Mouse (Mus musculus): ENCODE data around the gene Galnt6. TPM values are rescaled to one million over a fixed set of nuclear protein-coding genes. Genes with fewer than 3 reads are reported as not detected.

Gene Galnt6
- total RNA-seq, 2 experiments from 2014 or later: 15.1 to 17.7 TPM

DNA sequence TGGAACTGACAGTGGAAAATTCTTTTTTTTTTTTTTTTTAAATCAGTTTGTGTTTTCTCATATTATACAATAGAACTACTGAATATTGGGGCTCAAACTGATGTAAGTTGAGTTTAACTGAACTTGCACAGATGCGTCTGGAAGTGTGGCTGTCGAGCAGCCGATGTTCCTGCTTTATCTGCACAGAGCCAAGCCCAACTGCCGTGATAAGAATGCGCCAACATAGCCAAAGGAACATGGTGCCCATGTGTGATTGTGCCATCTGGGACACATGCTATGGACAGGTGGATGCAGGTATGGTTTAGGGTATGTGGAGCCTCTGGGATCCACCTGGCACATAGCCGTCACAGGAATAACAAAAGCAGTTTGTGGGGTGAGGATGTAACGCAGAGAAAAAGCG, 43.3 kb downstream of the Galnt6 start:
- DNase-seq (ENCODE audit: low spot score in 2 of 2): no peak

DNA sequence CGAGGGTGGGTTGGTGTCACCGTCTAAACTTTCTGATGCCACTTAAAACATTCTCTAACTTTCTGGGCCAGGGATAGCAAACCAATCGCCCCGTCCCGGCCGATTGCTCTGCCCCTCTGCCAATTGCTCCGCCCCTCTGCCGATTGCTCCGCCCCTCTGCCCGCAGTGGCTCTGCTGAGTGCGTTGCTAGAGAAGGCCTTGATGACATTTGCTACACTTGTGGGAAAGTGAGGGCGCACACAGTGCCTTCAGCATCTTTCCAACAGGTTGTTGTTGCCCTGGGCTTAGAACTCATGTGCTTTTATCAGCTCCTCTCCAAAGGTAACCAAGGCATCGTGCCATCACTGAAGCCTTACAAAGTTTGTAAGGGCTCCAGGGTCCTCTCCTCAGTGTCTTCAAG, 43.9 kb downstream of the Galnt6 start:
- no peak for DNase-seq (ENCODE audit: low spot score in 2 of 2)

DNA sequence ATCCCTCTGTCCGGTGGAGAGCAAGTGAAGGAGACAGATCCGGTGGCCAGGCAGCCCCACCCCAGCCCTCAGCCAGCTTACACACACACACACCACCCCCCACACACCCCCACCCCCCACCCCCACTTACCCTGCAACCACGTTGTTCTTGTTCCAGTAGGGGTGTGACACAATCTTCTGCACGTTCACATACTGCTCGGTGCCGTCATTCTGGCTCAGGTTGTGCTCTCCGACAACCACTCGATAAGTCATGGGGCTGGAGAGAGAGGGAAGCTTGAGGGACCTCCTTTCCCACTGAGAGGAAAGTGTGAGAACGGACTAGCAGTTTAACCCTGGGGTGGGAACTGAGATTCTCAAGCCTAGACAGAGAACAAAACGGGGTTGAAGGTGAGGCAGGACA, 44.7 kb downstream of the Galnt6 start:
- DNase-seq (ENCODE audit: low spot score in 2 of 2): no peak

DNA sequence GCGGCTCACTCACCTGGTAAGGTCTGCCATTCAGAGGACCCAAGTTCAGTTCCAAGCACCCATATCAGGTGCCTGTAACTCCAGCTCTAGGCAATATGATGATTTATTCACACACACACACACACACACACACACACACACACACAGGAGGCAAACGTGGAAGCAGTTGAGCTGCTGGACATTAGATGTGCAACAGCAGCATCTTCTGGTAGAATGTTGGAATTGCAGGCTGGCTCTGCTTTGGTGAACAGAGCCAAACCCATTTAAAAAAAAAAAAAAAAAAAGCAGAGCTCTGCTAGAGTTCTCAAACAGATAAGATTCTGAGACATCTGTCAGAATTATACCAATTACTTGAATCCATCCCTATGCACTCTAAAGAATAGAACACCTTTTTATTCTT, 46.1 kb downstream of the Galnt6 start:
- DNase-seq (ENCODE audit: low spot score in 2 of 2): no peak

DNA sequence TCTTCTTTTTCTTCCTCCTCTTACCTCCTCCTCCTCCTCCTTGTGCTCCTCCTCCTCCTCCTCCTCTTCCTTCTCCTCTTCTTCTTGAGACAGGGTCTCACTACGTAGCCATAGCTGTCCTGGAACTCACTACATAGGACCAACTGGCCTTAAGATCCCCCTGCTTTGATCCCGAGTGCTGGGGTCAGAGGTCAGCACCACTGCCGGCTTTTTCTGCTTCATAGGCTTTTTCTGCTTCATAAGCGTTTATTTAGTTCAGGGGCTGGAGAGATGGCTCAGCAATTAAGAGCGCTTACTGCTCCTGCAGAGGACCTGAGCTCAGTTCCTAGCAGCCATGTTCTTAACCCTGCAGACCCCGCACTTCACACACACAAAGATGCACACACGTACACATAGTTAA, 47.4 kb downstream of the Galnt6 start:
- no peak for DNase-seq (ENCODE audit: low spot score in 2 of 2)

DNA sequence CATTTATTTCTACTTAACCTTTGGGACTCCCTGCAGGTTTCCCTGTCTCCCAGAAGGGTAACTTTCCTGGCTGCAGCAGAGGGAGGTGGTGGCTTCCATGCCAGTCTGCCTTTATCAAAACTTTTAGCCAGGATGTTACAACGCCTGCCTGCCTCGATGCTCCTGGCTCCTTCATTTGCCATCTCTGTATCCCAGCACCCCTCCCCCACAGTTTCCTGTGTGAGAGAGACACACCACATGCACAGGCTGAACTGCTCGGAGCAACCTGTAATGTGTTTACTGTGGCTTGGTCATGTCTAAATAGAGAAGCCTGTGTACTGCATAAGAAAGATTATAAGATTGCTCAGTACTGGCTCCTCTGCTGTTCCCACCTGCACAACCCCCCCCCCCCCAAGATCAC, 48.8 kb downstream of the Galnt6 start:
- no peak for DNase-seq (ENCODE audit: low spot score in 2 of 2)

DNA sequence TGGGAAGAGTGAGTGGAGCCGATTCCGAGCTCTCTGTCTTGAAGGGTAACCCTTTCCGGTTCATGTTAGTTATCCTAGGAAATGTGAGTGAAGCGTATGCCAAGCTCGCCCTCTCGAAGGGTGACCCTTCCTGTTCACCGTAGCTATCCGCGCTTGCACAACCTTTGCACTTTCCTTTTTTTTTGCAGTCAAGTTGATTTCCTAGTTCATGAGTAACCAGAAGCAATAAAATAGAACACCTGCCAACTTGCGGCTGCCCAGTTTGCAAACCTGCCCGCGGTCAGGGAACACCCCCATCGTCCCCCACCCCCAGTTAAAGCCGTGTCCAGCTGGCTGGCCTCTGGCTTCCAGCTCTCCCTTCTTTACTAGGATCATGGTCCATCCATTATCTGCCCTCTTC, 50.2 kb downstream of the Galnt6 start:
- no peak for DNase-seq (ENCODE audit: low spot score in 2 of 2)

DNA sequence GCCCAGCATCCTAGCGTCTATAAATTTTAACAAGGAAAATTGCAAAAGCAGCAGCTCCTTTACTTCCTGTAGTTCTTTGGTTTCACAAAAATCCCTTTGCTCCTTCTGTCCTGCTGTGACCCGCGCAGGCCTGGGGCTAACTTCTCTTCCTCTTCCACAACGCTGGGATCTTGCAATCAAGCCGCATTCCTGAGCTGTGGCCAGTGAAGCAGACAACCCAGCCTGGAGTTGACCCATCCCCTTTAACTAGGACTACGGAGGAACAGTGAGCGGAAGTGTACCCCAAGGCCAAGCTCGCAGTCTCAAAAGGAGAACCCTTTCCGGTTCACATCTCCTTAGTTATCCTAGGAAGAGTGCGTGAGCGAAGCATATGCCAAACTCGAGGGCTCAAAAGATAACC, 50.6 kb downstream of the Galnt6 start:
- DNase-seq (ENCODE audit: low spot score in 2 of 2): no peak

DNA sequence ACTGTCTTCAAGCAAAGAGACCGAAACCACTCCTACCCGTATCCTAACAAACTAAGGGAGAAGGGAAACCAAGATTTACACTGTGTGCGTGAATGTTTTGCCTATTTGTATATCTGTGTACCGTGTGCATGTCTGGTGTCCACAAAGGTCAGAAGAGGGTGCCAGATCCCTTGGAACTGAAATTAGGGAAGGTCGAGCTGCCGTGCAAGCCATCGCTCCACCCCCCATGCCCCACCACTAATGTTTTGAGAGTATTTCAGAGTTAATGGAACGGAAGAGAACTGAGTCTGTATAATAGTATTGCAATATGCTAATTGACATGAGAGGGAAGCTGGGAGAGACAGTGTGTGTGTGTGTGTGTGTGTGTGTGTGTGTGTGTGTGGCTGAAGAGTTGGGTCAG, 51.5 kb downstream of the Galnt6 start:
- DNase-seq (ENCODE audit: low spot score in 2 of 2): no peak

DNA sequence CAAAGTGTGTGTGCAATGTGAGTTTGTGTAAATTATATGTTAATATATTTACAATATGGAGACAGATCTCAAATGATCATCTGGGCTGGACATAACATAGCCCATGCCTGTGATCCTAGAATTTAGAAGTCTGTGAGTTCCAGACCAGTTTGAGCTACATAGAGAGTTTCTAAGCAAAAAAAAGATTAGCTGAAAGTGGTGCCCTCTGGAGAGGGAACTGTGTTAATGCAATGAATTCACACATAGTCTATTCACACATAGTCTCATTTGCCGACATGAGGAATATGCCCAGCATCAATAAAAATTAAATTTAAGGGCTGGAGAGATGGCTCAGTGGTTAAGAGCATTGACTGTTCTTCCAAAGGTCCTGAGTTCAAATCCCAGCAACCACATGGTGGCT, 52.7 kb downstream of the Galnt6 start:
- DNase-seq (ENCODE audit: low spot score in 2 of 2): no peak

DNA sequence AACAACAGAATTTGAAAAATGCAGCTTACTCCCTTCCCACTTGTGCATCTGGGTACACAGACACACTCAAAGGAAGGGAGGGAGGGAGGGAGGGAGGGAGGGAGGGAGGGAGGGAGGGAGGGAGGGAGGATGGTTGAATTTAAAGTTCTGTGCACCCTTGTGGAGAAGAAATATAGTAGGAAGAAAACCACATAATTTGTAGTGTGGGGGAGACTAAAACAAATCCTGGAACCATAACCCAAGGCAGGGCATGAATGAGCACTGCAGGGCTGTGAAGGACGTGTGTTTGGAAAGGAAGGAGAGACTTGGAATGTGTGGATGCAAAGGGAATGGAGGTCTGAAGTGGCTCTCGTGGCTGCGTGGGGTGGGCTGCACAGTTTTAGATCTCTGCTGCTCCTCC, 53.7 kb downstream of the Galnt6 start:
- DNase-seq (ENCODE audit: low spot score in 2 of 2): no peak

DNA sequence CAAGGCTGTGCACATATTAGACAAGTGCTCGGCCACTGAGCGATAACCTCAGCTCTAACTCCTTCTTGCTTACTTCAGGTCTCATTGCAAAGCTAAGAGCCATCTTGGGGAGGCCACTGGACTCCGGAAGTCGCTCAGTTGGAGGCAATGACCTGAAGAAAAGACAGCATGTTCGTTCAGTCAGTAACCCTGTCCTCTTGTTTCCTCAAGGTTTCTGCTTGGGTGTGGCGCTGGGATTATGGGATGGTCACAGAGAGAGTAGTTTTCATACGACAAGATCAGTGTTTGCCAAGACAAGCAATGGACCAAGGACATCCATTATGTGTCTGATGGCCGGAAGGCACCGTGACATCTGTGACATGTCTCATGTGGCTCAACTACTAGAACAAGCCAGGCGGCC, 54.6 kb downstream of the Galnt6 start:
- no peak for DNase-seq (ENCODE audit: low spot score in 2 of 2)

DNA sequence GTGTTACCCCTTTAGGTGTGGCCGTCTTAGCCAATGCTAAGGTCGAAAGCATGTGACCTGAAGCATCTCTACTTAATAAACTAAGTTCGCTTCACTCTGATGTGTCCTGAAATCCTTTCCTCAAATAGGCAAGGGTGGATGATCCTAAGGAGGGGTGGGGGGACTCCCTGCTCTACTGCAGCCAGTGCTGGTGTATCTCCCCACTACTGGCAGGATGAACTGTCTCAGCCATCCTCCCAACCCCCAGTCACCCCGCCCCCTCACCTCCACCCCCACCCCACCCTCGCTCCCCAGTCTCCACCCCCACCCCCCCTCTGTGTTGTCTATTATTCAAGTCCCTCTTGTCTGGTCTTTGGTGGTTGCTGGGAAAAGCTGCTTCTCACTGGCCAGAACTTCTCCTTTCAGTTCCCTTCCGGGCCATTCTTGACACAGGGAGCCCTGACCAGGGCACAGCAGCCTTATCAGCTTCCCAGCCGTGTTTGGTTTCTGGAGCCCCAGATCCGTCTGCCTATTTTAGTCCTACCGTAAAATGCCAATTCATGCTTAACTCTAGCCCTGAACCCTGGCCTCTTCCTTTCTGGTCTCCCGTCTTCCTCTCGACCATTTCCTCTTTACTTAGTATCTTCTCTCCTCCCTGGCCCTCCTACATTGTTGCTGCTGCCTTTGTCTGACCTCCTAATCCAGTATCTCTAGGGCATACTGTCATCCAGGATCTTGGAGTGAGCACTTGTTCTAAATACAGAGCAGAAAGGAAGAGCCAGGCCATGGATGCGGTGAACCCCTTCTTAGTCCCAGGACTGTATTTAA, 55.4 kb downstream of the Galnt6 start:
- DNase-seq (ENCODE audit: low spot score in 2 of 2): no peak

DNA sequence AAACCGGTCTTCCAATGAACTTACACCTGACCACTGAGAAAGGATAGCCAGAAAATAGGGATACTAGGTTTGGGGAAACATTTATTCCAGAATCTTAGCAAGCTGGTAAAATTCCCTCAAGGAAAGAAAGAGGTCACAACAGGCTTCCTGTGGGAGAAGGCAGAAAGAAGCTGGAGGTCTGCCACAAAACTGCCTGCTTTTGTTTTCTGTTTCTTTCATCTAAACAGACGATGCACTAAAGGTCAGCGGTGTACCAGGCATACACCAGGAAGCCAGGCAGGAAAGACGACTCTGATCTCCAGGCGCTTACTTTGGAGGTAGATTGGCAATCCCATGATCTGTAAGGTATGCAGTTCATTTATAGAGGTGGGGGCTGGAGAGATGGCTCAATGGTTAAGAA, 58.3 kb downstream of the Galnt6 start:
- no peak for DNase-seq (ENCODE audit: low spot score in 2 of 2)

DNA sequence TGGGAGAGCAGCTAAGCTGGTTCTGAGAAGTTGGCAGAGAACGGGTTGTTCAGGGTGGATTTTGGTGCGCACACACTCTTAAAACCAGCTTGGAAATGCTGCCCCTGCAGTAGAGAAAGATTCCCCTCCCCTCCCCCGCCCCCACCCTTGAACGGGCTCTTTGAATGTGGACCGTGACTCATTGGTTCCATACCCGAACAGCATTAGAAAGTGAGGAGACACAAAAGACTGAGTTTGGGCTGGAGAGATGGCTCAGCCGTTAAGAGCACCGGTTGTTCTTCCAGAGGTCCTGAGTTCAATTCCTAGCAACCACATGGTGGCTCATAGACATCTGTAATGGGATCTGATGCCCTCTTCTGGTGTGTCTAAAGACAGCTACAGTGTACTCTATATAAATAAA, 59.2 kb downstream of the Galnt6 start:
- no peak for DNase-seq (ENCODE audit: low spot score in 2 of 2)

DNA sequence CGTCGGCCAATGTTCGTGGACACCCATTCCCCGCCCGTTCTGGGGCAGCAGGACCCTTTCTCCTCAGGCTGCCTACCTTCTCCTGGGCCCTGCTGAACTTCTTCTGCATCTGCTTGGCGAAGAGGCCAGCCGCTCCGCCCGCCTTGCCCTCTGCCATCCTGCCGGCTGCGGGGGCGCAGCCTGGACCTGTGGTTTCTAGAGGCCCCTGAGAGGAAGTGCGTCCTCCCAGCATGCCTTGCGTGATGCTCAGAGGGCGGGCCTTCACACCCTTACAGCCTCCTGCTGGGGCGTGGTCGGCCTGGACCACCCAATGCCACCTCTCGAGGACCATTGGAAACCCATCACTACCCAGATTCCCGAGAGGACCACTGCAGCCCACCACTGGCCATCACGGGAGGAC, 59.8 kb downstream of the Galnt6 start, which contains the start of gene Bin2:
Gene Bin2, minus strand, starts transcription at position 217 of the 400 bp plus-strand sequence.
- no peak for DNase-seq (ENCODE audit: low spot score in 2 of 2)

DNA sequence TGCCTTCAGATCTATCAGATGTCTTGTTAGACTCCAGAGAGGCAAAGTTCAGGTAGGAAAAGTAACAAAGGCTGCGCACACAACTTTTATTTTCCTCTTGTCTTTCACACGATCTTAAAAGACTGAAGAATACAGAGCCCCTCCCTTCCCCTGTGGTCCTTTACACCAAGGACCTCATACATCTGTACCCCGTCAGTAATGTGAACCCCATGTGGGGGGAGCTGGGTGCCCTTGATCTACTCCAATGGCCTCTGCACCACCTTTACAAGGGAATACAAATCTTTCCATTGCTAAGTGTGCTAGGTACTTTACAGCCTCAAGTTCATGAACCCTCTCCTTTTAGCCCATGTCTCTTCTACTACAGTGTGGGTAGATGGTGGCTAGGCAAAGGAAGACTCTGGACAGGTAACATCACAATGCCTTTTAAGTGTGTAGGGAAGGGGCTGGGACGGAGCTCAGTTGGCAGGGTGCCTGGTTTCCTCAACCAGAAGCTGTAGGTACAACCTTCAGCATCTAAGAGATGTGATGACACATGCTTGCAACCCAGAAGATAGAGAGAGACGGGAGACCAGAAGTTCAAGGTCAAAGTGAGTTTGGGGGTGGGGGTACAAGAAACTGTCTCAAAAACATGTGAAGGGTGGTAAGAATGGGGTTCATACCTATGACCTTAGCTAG, 61.2 kb downstream of the Galnt6 start:
- DNase-seq (ENCODE audit: low spot score in 2 of 2): no peak

DNA sequence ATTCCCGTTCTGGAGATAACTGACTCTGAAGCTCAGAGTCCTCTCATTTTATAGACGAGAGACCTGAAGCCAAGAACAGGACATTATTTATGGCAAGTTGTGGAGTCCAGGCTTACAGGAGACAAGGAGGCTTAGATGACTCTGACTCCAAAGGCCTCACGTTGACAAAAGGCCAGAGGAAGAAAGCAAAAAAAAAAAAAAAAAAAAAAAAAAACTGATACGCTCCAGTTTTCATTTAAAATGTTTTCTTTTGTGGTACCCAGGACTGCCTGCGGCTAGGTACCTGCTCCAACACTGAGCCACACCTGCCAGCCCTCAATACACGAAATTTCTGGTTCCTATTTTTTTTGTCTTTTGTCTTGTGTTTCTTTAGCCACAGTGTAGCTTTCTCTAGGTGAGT, 61.8 kb downstream of the Galnt6 start:
- DNase-seq (ENCODE audit: low spot score in 2 of 2): no peak

DNA sequence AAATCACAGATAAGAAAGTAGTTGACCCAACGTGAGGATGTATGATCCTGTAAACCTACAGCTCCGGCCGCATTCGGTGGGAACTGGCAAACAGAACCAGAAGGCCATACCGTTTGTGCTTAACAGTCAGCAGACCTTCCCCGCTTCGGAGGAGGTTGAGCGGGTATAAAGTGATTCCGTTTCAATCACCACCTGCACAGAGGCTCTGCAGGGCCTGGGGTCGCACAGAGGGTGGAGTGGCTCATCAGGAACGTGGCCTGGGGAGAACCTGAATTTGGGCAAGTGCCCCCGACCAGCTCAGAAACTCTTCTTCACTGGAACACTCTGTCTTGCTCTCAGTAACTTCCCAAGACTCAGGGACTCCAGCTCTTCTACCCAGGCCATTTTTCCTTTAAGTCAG, 62.3 kb downstream of the Galnt6 start:
- DNase-seq (ENCODE audit: low spot score in 2 of 2): no peak

DNA sequence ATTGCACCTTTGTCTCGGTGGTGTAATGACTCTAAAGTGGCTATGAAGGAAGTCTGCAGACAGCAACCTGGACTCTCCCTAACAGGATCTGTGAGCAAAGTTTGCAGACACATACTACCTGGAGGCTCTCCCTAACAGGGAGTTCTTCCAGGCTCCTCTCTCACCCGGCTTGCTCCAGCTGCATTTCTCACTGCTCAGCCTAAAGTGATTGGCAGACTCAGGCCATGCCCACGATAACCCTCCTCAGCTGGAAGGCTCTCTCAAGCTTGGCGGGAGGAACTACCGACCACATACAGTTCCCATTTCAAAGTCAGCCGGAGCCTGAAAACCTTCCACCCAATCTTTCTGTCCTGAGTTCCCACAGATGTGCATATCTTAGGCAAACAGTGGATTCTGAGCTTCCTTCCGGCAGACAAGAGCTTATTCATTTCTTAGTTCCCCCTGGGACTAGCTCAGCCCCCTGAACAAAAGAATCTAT, 62.9 kb downstream of the Galnt6 start:
- no peak for DNase-seq (ENCODE audit: low spot score in 2 of 2)

DNA sequence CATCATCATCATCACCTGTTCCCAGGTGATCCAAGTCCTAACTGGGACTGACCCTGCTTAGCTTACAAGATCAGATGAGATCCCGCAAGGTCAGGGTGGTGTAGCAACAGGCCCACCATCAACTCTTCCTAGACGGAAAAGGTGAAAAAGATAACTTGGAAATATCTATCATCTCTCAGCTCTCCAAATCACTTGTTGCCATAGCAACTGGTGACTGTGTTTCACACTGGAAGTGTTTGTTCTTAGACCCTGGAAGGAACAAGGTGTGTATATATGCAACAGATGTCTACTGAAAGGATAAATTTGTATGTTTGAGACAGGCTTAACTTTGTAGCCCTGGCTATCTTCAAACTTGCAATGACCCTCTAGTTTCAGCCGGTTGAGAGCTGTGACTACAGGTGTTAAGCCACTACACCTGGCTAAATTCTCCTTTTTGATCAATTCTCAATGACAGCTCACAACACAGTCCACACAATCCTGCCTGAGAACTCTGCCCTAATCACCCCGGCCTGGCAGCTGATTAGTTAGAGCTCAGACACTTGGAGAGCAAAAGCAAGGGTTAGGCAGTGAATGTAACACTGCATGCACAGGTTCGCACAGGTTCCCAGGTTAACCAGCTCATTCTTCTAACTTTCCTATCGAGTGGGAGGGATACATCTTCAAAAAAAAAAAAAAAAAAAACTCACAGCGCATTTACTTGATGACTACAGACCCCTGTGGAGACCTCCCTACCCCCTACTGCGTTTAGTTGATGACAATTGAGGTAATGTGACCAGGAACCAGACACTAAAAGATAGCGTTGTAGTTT, 63.6 kb downstream of the Galnt6 start:
- DNase-seq (ENCODE audit: low spot score in 2 of 2): no peak

DNA sequence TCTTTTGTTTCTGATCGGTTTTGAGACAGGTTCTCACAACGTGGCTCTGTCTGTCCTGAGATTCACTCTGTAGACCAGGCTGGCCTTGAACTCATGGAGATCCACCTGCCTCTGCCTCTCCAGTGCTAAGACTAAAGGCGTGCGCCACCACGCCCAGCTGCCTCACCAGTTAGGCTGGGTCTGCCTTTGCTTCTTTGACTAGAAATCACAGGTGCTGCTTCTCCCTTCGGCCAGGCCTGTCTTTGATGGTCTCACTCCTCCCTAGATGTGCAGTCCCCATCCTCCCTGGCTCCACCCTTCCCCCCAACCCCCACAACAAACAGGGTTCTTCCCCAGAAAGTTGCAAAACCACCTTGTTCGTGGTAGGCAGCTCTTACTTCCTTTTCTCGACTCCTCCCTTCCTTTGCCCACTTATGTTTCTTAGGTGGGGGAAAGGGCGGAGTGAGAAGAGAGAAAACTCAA, 64.3 kb downstream of the Galnt6 start:
- no peak for DNase-seq (ENCODE audit: low spot score in 2 of 2)

Data from adrenal gland, postnatal 4 days (tissue).